Mouse (Mus musculus) yolk sac, embryonic 10.5 days (tissue): ENCODE data around the gene Mgll.

Source experiments
- DNase-seq: peaks from one replicate; pipeline ENCODE4 v3.0.0-alpha.2; 2017; ENCODE audit warnings: low spot score

Gene Mgll

DNA sequence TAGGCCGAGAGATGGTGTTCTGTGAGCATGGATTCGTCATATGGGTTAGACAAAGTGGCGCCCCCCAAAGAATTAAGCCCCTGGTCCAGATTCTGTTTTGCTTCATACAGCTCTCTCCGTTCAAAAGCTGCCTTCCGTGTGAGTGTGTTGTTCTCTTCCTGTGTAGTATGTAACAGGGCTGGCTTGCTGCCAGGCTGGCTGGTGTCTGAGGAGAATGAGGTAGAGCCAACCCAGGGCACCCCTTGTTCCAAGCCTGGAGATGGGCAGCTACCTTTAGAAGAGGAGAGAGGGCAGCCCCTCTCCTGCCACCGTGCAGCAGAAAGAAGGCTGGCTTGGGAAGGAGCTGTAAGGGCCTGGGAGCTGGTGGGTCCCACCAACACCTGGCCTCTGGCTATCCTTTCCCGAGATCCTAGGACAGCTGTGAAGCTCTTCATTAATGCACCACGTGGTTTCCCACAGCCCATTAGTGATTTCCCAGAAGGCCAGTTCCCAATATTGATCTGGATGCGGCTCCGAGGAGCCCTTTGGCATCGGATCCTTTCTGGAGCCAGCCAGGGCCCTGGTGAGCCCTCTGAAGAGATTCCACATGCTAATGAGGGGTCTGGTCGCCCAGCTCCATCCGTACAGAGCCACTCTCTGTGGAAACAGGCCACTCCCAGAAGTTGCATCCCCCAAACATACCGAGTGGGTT is 19.5 kb downstream of the Mgll start:
- no peak for DNase-seq

- DNase-seq = no peak
Observed at GRCm38 (mm10) chr6:88745027-88745426, 20.8 kb downstream of the Mgll start.

GRCm38 (mm10) chr6:88746271-88746670 is 22.1 kb downstream of the Mgll start:
- no peak for DNase-seq

DNA sequence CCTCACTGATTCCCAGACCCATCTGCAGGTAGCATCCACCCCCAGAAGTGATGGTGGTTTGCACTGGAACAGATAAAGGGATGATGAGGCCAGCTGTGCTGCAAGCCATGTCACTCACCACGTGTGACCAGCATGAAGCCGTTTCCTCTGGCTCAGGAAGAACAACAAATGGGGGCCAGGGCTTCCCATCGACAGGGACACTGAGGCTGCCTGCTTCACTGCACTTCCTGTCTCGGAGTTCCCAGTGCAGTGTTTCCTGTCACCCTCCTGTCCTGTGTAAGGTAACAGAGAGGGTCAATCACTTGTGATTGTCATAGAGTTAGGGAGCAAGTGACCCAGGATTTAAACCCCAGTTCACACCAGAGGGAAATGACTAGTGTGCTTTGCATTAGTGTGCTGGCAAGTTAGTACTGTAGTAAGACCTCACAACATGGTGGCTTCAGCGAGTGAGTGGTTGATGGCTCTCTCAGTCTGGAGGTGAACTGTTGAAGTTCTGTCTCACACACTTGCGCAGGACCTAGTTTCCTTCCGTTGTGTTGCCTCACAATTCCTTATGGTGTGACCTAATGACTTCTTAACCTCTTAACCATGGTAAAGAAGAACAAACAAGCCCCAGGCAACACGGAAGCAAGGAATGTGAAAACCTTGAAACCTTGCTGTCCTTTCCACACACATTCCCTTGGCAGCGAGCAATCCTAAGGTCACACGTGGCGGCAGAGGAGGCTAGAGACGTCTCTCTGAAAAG is 23.3 kb downstream of the Mgll start:
- DNase-seq = no peak

DNA sequence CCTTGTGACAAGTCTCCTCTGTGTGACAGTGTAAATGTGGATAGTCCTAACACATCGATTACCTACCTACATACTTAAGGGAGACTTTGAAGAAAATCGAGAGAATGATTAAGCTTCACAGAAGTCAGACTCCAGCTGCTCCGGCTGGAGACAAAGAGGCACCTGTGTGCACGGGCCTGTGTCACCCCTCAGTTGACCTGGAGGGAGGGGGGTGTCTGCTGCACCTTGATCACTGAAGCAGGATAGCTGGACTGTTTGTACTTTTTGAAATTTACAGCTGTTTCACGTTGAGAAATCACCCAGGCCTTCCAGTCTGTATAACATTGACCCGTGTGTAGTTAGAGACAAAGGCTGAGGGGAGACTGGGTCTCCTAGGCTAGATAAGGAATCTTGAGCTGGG is 26.7 kb downstream of the Mgll start:
- no peak for DNase-seq

DNA sequence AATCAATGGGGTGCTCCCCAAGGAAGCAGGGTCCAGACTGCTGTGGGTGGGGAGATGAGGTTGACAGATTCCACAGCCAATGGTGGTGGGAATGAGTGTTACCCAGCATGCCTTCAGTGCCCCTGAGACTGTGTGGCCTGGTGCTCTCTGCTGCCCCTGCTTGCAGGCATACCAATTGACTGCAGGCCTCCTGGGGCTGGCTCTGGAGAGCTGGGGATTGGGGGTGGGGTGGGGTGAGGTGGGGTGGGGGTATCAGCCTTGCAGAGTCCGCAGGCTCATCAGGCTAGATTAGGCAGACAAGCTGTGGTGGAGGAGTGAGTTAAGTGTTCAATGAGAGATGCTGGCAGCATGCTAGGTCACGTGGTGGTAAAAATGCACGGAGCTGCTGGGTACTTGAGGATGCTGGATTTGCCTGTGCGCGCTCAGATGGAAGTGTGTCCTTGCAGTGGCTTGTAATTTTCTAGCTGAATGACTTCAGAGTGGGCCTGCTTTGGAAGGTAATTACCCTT is 28.6 kb downstream of the Mgll start:
- DNase-seq = no peak

DNA sequence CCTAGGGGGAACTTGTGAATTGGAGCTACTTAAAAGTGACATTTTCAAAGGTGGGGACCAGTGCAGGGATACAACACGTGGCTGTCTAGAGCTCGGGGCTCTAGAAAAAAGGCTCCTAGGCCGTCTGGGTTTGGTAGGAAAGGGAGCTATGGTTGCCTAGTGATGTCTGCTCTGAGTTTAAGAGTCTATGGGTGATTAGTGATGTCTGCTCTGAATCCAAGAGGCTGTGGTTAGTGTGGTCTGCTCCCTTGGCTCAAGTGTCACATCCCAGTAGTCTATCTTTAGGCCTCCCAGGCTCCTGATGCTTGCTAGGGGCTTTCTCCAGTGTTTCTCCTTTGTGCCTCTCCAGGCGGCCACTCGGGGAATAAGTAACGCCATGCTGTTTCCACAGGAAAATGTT is 29.4 kb downstream of the Mgll start:
- DNase-seq = no peak

DNA sequence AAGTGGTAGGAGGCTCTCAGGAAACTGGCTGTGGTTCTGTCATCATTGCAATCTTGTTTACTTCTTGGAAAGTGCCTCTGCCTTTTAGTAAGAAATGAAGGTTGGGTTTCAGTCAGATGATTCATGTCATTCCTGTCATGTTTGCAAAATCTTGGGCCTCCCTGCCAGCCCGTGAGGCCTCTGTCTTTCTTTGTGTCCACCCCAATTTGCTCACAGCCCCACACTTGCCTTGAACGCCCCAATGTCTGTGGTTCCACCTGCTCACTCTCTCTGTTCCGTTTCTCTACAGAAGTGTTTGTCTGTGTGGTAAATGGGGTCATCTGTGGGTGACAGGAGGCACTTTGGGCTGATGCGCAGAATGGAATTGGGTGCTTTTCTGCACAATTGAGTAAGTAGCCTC is 32.8 kb downstream of the Mgll start:
- DNase-seq = no peak

DNA sequence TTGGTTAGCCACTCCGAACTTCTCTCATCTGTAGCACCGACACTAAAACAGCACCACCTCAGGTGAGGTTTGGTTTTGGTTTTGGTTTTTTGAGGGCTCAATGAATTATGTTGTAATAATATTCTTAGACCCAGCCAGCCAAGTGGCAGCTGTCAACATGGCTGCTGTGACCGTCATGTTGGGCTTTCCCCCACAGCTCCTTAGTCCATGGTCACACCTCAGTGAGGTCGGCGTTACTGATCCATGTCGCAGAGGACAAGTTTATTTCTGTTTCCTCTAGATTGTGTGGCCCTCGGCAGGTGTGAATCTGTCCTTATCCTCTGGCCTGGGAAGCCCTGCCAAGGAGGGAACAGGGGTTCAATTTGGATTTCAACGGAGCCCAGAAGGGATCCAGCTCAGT is 33.9 kb downstream of the Mgll start:
- no peak for DNase-seq

DNA sequence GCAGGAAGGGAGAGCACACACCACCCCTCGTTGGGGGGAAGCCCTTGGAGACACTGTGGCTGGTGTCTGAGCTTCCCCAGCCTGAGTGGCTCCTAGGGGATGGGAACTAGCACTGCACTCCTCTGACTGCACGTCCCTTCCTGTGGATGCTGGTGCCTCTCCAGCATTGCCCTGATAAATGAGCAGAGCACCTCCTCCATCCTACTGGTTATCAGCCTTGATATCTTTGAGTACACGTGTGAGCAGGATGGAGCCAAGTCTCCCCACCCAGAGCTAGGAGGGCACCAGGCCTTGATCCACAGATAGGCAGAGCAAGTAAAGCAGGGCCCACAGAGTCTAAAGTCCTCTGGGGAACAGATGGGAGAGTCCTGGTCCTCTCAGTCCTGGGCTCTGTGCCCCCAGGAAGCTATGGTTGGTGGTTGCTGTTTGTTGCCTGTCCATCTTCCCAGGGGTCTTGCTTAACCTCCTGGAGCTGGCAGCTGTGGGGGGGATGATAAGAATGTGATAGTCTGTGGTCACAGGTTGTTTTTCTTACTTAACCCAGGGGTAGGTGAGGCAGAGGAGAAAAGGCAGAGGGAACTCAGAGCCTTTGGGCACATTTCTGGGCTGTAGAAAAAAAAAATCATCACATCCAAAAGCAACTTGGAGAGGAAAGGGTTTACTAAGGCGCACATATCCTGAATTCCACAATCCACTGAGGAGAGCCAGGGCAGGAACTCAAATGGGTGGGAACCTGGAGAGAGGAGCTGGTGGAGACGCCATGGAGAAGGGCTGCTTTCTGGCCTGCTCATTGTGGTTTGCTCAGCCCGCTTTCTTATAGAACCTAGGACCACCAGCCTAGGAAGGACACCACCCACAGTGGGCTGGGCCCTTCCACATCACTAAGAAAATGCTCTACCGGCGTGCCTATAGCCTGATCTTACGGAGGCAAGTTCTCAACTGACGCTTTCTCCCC is 34.6 kb downstream of the Mgll start:
- DNase-seq = no peak

DNA sequence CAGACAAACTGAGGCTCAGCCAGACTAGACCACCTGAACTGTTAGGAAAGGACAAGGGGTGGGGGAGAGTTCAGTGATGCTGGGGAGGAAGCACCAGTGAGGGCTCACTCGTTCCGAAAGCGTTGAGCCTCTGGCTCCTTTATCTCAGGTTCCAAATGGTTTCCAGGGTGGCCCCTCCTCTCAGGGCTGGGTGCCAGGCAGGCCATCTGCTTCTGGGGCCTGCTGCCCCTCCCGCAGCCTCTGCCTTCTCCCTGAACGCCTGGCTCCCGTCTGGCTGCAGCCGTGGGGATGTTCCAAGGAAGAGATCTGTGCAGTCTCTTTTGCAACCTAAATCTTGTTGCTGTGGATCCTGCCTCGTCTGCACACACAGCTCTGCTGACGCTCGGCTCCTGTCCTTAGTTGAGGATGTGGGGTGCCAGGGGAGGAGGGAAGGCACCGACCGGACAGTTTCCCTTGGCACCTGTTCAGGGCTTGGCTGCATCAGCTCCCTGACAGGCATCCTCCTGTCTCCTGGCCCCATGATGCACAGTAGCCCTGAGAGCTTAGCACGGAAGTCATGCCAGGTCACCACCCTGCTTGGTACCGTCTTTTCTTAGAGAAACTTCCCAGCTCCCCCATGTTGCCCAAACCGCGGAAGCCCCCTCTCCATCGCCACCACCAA is 35.7 kb downstream of the Mgll start:
- no peak for DNase-seq

DNA sequence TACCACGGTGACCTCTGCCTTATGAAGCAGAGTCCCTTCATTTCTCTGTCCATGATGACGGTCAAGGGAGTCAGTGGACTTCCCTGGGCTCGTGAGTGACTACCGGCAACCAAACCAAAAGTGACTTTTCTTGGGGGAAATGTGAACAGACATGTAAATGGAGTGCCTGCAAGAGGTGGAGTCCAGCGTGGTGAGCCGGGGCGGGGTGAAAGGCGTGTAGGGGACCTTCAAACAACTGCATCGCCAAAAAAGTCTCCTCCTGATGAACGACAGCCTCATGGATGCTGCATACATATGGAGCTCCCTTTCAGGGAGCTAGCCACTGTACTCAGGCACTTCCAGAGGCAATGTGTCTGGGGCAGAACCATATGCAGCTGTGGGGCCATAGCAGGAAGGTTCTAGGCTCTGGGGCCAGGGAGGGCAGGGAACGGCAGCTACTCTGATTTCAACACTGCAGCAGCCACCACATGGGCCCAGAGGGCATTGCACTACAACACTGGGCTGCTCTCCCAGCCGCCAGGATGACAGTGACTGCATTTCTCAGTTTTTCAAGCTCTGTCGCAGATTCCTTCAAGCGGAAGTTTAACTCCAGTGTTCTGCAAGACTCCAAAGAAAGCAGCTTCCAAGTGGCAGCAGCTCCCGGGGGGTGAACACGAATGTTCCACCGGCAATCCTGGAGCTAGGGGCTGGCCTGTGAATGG is 36.9 kb downstream of the Mgll start:
- no peak for DNase-seq

DNA sequence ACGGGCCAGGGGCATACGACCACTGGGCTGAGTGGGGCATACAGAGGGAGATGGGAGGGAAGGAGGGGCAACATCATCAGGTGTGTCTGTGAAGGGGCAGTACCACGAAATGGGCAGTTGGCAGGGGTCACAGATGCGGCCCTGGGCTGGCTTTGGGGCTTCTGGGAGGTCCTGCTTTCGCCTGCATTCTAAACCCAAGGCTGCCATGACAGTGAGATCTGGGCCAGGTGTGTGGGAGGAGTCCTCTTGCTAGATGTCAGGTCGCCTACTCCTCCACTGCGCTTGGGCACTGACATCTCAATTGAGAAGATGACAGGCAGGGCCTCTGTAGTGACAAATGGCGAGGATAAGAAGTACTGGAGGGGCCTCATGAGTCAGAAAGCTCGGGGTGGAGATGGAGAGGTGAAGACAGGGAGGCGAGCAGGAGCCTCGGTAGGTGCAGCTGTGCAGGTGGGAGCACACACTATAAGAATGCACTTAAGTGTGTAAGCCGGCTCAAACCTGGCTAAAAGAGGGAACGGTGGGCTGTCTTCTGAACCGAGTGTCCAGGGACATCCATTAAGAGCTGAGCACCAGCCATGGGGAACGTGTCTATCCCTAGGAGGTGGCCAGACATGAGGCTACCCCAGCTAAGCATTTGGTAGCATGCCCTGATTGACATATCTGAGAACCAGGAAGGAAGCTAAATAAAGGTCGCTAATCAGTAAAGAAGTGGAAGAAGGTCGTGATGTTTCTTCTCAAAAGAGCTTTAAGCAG is 37.6 kb downstream of the Mgll start:
- DNase-seq = no peak

DNA sequence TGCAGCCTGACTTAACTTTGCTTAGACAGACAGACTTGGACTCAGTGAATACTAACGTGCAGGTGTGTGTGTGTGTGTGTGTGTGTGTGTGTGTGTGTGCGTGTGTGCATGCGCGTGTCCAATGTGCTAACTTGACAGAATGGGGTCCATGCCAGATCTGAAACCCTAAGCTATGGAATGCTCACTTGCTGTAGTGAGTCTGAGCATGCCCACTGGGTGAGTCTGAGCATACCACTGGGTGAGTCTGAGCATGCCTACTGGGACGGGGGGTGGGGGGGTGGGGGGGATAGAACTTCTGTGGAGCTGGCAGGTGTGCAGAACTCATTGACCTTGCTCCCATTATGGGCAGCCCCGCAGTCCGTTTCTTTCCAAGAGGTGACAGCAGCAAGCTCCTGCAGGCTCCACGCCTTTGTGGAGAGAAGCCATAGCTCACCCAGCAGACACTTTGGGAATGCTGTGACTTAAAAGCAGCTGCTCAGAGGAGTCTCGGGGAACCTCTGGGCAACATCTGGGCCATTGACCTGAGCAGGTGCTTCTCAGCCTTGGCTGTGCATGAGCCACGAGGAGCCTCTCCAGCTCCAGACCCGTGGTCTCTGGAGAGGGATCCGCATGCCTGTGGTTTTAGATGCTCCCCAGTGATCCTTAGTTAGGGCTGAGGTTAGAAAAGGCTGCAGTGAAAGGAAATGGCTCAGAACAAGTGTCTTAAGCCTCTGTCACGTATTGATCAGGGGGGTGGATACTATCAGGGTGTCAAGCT is 38.4 kb downstream of the Mgll start:
- DNase-seq = no peak

DNA sequence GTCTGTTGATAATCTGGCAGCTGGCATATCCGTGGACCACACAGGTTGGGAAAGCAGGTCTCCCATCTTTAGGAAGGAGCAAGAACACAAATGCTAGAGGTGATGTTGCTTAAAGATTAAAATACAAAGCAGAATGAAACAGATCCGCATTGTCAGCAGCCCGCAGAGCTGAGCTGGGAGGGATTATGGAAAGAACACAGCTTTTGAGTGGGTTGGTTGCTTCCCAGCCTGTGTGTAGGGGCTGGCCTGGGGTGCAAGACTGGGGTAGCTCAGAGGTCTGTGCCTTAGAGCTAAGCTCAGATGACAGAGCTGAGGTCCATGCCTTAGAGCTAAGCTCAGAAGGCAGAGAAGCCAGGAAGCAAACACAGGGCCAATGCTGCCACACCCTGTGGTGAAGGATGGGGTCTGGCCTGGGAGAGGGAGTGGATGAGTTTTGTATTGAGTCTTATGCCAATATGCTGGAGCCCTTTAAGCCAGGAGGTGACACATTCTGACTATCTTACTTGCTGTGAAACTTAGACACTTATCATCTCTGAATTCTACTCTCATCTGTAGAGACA is 39.4 kb downstream of the Mgll start:
- no peak for DNase-seq

DNA sequence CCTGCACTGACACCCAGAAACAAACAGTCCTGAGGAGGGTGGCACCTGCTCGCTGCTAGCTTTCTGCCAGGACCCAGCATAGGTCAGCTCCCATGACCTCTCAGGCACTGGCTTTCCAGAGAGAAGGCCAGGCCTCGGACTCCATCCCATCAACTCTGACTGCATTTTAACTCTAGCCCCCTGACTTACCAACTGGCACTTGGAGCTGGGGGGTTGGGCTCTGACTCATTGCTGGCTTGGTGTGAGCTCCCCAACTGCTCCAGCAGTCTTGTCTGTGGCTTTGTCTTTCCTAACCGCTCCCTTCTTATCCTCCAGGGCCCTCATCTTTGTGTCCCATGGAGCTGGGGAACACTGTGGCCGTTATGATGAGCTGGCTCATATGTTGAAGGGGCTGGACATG is 40.1 kb downstream of the Mgll start:
- no peak for DNase-seq

GRCm38 (mm10) chr6:88767740-88768139 is 43.5 kb downstream of the Mgll start:
- DNase-seq = no peak

- no peak for DNase-seq
Observed at GRCm38 (mm10) chr6:88769723-88770122, 45.5 kb downstream of the Mgll start.

GRCm38 (mm10) chr6:88770300-88770904 is 46.2 kb downstream of the Mgll start:
- no peak for DNase-seq
